Mouse (Mus musculus) B cell, adult 67 days (primary cell): Measurements from ENCODE around the gene Olfr106-ps. TPM values are rescaled to one million over a fixed set of nuclear protein-coding genes. Genes with fewer than 3 reads are reported as not detected.

Experiments used
- total RNA-seq, 2 experiments: library from RNA; stranded (reverse); gene quantifications; 4 replicates each; pipeline ENCODE4 v1.2.4; 2023

Olfr106-ps gene
- not detected for total RNA-seq

DNA sequence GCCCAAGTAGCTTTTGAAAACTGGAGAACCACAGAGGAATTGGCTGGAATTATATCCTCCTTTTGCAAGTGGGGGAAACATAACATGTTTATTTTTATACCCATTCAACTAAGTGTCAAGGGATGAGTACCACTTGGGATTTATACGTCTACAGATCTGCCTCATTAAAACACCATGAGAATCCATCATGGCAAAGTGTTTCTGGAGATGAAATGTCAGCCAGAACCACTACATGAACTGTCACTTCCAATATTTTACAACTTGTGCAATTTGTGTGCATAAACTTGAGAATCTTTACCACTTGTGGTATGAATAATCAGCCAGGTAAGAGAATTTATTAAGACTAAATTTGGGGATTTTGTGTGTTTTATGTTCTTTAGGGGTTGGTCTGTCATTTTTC lies at the start of gene Olfr106-ps:
Olfr106-ps (plus strand) TSS at position 301 of the 400 bp plus-strand sequence.

DNA sequence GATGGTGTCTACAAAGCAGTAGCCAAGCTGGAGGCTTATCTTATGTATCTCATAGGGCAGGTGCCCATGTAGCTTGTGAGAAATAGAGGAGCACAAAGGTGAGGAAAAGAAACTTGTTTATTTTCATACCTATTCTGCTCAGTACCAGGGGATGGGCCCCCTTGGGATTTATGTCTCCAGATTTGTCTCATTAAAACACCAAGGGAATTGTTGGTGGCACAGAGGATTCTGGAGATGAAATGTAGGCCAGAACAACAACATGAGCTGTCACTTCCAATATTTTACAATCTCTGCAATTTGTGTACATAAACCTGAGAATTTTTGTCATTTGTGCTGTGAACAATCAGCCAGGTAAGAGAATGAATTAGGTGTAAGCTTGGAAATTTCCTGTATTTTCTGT lies 30.9 kb upstream of the Olfr106-ps start, which contains the start of gene Olfr104-ps:
Olfr104-ps (plus strand) TSS at position 301 of the 400 bp plus-strand sequence.

DNA sequence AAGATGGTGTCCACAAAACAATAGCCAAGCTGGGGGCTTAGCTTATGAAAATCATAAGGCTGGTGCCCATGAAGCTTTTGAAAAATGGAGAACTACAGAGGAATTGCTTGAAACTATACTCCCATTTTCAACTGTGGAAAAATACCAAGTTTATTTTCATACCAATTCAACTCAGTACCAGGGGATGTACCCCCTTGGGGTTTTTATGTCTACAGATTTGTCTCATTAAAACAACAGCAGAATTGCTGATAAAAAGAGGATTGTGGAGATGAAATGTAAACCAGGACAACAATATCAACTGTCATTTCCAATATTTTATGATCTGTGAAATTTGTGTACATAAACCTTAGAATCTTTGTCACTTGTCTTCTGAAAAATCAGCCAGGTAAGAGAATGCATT lies 11.5 kb upstream of the Olfr106-ps start, which contains the start of gene Olfr105-ps:
Olfr105-ps (plus strand) TSS at position 301 of the 400 bp plus-strand sequence.

GRCm38 (mm10) chr17:37398926-37399325 lies 8.7 kb downstream of the Olfr106-ps start, which contains the start of gene Olfr107:
Olfr107 (plus strand) TSS chr17:37399226.

GRCm38 (mm10) chr17:37445180-37445579 lies 55.0 kb downstream of the Olfr106-ps start, which contains the start of gene Olfr108:
Olfr108 (plus strand) TSS chr17:37445480.

Other genes starting within 250 kb of the Olfr106-ps start
- gene Olfr93, start 228.9 kb upstream of the Olfr106-ps start, total RNA-seq = not detected
- gene Ubd, start 196.5 kb upstream of the Olfr106-ps start, total RNA-seq = not detected
- not detected for gene Olfr94, start 189.4 kb upstream of the Olfr106-ps start, total RNA-seq
- gene Olfr95, start 177.3 kb upstream of the Olfr106-ps start, total RNA-seq = not detected
- not detected for gene Olfr96, start 170.2 kb upstream of the Olfr106-ps start, total RNA-seq
- not detected for gene Olfr97, start 153.1 kb upstream of the Olfr106-ps start, total RNA-seq
- not detected for gene Olfr98, start 126.6 kb upstream of the Olfr106-ps start, total RNA-seq
- gene H2-M3, start 120.2 kb upstream of the Olfr106-ps start, total RNA-seq = 10 to 100 TPM; 49.0 to 49.1 TPM
- not detected for gene Olfr99, start 106.9 kb upstream of the Olfr106-ps start, total RNA-seq
- gene Olfr101, start 86.1 kb upstream of the Olfr106-ps start, total RNA-seq = not detected
- not detected for gene Olfr102, start 73.3 kb upstream of the Olfr106-ps start, total RNA-seq
- not detected for gene Olfr103, start 50.7 kb upstream of the Olfr106-ps start, total RNA-seq
- gene Olfr104-ps, start 30.8 kb upstream of the Olfr106-ps start, total RNA-seq = not detected
- not detected for gene Olfr105-ps, start 11.4 kb upstream of the Olfr106-ps start, total RNA-seq
- not detected for gene Olfr107, start 8.8 kb downstream of the Olfr106-ps start, total RNA-seq
- gene Olfr108, start 55.1 kb downstream of the Olfr106-ps start, total RNA-seq = not detected
- not detected for gene Olfr109, start 68.5 kb downstream of the Olfr106-ps start, total RNA-seq
- not detected for gene H2-M2, start 93.2 kb downstream of the Olfr106-ps start, total RNA-seq
- gene Olfr110, start 102.1 kb downstream of the Olfr106-ps start, total RNA-seq = not detected
- gene Olfr111, start 117.6 kb downstream of the Olfr106-ps start, total RNA-seq = not detected
- not detected for gene Olfr112, start 179.1 kb downstream of the Olfr106-ps start, total RNA-seq
- gene Olfr113, start 187.3 kb downstream of the Olfr106-ps start, total RNA-seq = not detected
- gene Olfr114, start 202.3 kb downstream of the Olfr106-ps start, total RNA-seq = not detected
- not detected for gene Olfr115, start 236.7 kb downstream of the Olfr106-ps start, total RNA-seq
- gene Olfr116, start 236.8 kb downstream of the Olfr106-ps start, total RNA-seq = not detected